Mouse (Mus musculus) neural tube, embryonic 15.5 days (tissue): ENCODE measurements at regions not wholly inside any gene's neighbourhood (a gene's known extent, or its start where the extent isn't known, plus 50 kb on each side); places are given as distances from the start of the nearest gene placed in this dataset.

ENCODE experiments used
- ATAC-seq: fragments of 200-750 bp; cut with Nextera tagmentation; 2 replicates; pipeline ENCODE4 v1.8.0; 2017; ENCODE audit warnings: mild to moderate bottlenecking, moderate TSS enrichment, moderate library complexity; ENCODE audit not compliant: low FRiP score
- H3K27ac ChIP-seq: fragments of 300-500 bp; sonication (generic); replicated peaks from 2 replicates; pipeline ENCODE4 v1.5.1; 2015; ENCODE audit warnings: mild to moderate bottlenecking, inconsistent platforms
- H3K27me3 ChIP-seq: fragments of 300-500 bp; sonication (generic); replicated peaks from 2 replicates; pipeline ENCODE4 v1.6.1; 2015; ENCODE audit warnings: inconsistent platforms
- H3K36me3 ChIP-seq: fragments of 300-500 bp; sonication (generic); 2 replicates; pipeline ENCODE4 v1.6.1; 2015; ENCODE audit warnings: inconsistent platforms
- H3K4me1 ChIP-seq: fragments of 300-500 bp; sonication (generic); 2 replicates; pipeline ENCODE4 v1.6.1; 2015; ENCODE audit warnings: inconsistent platforms
- H3K4me2 ChIP-seq: fragments of 300-500 bp; sonication (generic); 2 replicates; pipeline ENCODE4 v1.6.1; 2015; ENCODE audit warnings: inconsistent platforms, mild to moderate bottlenecking, moderate library complexity
- H3K4me3 ChIP-seq: fragments of 300-500 bp; sonication (generic); replicated peaks from 2 replicates; pipeline ENCODE4 v1.5.1; 2015; ENCODE audit warnings: mild to moderate bottlenecking, inconsistent platforms
- H3K9ac ChIP-seq: fragments of 300-500 bp; sonication (generic); replicated peaks from 2 replicates; pipeline ENCODE4 v1.6.1; 2015; ENCODE audit warnings: mild to moderate bottlenecking, inconsistent platforms
- H3K9me3 ChIP-seq: fragments of 300-500 bp; sonication (generic); replicated peaks from 2 replicates; pipeline ENCODE4 v1.6.1; 2016; ENCODE audit warnings: inconsistent platforms
- WGBS: fragments of 180-500 bp; shearing (Covaris S2); methylation state at CpG from one replicate; pipeline ENCODE4 v1.1.7; 2015; ENCODE audit warnings: mixed read lengths; 5-methylcytosine and 5-hydroxymethylcytosine counted together

DNA sequence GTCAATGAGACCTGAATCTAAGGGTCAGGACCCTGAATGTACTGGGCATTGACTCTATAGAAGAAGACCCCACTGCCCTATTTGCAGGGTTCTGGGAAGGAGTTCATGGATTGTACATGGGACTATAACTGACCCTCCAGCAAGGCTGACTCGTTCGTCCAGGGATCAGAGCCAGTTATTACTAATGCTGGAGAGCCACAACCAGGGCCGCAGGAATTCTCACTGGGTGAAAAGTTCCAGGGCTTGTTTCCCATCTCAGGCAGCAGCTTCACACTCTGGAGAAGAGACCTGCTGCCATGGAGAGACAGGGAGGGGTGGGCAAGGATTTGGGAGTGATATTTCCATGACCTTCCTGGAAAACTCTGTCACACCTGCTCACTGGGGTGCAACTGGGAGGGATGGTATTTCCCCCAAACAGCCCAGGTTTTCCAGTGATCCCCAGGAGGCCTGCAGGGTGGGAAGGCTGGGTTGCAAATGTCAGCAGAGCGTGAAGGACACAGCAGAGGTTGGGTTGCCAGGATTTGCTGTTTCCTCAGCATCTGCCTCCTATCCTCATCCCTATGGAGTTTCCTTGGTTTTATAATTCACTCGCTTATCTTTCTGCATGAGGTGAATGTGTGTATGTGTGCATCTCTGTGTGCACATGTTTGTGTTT is 316.2 kb downstream of the Rps24 start:
- Histone ChIP-seq H3K4me2 (no peak overlapping the region), H3K27ac (no peak overlapping the region), H3K36me3 (no peaks in the 10 kb centered on the region), H3K27me3 (no peaks in the 10 kb centered on the region), H3K9me3 (no peaks in the 10 kb centered on the region), H3K4me3 (no peak overlapping the region), H3K9ac (no peak overlapping the region), H3K4me1 (peaks cover 5% of the 10 kb centered on the region)
- WGBS: 83% methylated on average over 5 of the region's 5 CpGs
- no peak for ATAC-seq

DNA sequence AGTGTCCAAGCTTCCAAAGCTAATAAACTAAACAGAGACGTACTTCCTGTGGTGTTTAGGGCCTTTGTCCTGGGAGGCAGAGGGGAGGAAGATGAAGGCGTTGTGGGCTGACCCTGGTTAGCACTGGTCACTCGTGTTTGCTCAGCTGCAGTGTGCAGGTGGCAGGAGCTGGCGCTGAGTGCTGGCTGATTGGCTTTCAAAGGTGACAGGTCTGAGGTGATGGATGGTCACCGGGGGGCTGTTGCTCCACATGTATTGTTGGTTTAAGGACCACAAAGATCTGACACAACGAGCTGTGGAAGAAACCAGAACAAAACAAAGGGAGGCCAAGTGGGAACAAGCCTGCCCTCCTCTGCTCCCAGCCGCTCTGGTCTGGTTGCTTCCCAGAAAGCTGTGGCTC is 320.1 kb downstream of the Rps24 start:
- Histone ChIP-seq H3K4me1 (peaks cover 5% of the 10 kb centered on the region), H3K36me3 (no peaks in the 10 kb centered on the region), H3K27ac (0 out of 2 replicates have a peak overlapping the region, but pooled peaks have one; percentile 18), H3K27me3 (no peaks in the 10 kb centered on the region), H3K4me3 (no peak overlapping the region), H3K4me2 (no peak overlapping the region), H3K9me3 (no peaks in the 10 kb centered on the region), H3K9ac (no peak overlapping the region)
- WGBS: 12% methylated on average over 7 of the region's 7 CpGs
- no peak for ATAC-seq

DNA sequence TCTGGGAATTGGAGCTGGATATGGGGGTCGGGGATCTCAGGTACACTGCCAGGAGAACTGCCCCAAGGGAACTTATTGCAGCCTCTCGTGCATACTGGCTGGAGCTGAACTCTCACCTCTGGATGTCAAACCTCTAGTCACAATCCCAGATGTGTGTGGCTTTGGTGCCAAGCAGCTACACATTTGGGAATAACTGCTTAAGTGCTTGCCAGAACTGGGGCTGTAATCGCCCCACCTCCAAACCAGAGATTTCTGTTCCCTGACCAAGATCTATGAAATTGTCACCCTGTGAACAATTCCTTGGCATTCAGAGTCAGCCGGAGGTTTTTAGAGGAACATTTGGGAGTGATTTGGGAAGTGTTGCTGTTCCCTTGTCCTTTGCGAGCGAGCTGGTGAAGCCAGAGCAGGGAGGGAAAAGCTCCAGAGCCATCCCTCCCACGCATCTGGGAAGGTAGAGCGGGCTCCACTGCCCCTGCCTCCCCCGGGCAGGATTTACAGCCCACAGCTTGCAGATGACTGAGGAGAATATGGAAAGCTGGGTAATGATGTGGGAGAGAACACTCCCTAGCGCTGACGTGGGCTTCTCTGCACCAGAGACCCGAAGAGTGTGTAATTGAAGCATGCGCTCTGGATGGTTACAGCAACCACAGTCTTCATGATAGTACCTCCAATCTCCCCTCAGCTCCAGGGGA is 336.1 kb downstream of the Rps24 start:
- ATAC-seq: no peak
- H3K36me3 ChIP-seq: no peaks in the 10 kb centered on the region
- no peak overlapping the region for H3K9ac ChIP-seq
- H3K4me2 ChIP-seq: no peak overlapping the region
- no peak overlapping the region for H3K4me3 ChIP-seq
- peak overlapping the region; percentile 54; the same call in 1 of the 2 replicates for H3K27ac ChIP-seq
- WGBS: 54% methylated on average over 13 of the region's 13 CpGs
- H3K4me1 ChIP-seq: peaks cover 35% of the 10 kb centered on the region
- H3K27me3 ChIP-seq: no peaks in the 10 kb centered on the region
- H3K9me3 ChIP-seq: no peaks in the 10 kb centered on the region

DNA sequence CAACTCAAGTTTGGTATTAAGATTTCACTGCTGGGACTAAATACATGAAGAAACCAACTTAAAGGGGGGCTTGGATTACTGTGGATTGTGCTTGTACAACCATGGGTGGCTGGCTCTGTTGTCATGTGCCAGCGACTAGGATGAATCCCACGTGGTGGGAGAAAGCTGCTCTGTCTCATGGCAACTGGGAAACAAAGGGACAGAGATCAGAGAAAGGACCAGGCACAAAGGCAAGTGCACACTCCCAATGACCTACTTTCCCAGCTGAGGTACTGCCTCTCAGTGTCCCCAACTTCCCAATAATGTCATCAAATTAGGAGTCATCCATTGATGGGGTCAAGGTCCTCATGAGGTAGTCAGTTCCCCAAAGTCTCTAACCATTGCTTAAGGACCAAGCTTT is 337.4 kb downstream of the Rps24 start:
- Histone ChIP-seq H3K9ac (no peak overlapping the region), H3K9me3 (no peaks in the 10 kb centered on the region), H3K4me3 (no peak overlapping the region), H3K27me3 (no peaks in the 10 kb centered on the region), H3K27ac (0 out of 2 replicates have a peak overlapping the region, but pooled peaks have one; percentile 23), H3K4me2 (no peak overlapping the region), H3K36me3 (no peaks in the 10 kb centered on the region), H3K4me1 (peaks cover 49% of the 10 kb centered on the region)
- WGBS: 40% methylated on average over 2 of the region's 2 CpGs
- ATAC-seq: no peak

DNA sequence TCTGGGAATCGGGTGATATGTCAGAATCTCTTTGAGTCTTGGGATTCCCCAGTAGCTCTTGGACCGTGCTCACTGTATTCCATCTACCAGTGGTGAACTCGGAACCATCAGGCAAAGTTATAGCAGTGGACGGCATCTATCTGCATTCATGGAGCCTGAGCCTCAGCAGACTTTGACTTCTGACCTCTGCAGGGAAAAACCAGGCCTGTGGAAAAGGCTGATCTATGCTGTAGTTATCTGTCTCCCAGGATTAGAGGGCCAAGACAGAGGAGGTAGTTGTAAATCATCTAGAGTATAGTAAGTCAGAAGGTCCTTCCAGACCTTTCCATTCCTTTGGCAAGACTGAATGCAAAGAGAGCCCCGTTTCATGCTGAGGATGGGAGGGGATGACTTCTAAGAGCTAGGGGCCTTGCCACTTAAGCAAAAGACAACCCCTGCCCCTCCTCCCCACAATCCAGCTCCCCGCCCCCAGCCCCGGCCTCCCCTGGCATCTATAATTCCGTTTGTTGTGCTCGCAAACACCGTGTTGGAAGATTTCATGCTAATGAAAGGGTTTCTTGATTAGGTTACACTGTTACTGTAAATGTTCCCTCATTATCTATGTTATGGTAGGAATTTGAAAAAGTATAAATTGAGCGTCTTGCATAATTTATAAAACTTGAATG is 338.9 kb downstream of the Rps24 start:
- Histone ChIP-seq H3K27ac (peak overlapping the region; percentile 89), H3K4me3 (no peak overlapping the region), H3K9ac (no peak overlapping the region), H3K4me1 (peaks cover 56% of the 10 kb centered on the region), H3K4me2 (no peak overlapping the region), H3K27me3 (no peaks in the 10 kb centered on the region), H3K36me3 (no peaks in the 10 kb centered on the region), H3K9me3 (no peaks in the 10 kb centered on the region)
- ATAC-seq: no peak
- 35% methylated on average over 11 of the region's 11 CpGs for WGBS

DNA sequence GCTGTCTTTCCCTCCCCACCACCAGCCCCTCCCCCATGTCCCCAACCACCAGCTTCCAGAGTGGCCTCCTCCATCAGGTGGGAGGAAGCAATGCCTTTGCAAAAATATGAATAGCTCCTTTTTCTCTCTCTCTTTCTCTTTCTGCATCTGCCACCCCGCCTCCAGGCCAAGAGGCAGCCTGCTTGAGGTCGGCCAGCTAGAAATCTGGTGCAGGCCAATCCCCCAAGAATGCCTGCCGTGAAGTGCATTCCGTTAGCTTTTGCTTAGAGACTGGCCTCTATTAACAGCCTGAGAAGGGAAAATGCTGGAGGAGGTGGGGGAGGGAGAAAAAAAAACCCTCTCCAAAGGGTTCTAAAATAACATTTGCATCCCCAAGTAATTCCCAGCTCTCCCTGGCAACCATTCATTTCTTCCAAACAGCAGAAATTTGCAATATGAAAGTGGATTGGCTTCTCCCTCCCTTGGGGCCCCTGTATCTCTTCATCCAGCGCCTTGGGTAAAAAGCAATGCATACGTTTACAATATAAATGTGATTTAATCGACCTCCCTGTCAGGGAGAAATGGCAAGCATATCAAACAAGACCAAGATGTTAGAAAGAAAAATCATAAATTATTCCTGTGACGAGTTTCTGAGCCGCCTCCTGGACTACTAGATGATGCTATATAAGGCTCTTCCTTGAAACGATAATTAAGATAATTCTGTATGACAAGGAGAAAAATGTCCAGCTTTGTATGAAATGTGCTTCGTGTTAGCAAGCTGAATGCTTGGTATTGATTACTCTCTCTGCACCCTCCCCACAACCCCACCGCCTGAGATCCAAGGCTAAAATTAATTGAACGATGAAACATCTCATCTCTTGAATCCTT is 339.8 kb downstream of the Rps24 start:
- no peak overlapping the region for H3K4me2 ChIP-seq

DNA sequence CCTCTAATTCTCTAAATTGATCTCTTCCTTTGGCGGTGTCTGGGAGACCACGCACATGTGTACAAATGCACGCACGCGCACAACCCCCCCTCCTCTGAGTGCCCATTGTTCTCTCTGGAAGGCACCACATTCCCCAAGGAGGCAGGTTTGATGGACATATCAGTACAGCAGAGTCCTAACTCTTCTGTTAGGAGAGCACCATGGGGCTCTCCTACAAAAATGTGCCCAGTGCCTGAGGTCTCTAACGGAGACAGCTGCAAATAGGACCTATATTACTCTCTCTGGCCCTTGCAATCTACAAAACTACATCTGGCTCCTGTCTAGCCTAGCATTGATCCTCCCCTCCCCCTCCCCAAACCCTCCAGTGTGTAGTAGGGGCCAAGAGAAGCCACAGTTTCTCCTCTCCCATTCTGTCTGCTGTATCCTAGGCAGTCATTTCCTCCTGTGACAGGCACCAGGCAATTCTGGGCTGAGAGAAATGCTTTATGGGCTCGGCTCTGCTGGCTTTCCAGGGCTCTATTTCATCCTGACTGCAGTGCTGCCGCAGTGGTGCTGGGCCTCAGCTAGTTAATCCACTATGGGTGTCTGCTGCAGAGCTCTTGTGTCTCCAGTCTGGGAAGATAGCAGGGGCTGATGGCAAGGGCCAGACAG is 340.6 kb downstream of the Rps24 start:
- Histone ChIP-seq H3K36me3 (no peaks in the 10 kb centered on the region), H3K9me3 (no peaks in the 10 kb centered on the region), H3K4me3 (no peak overlapping the region), H3K4me1 (peaks cover 58% of the 10 kb centered on the region), H3K27me3 (no peaks in the 10 kb centered on the region), H3K4me2 (no peak overlapping the region), H3K27ac (peak overlapping the region; percentile 89), H3K9ac (0 out of 2 replicates have a peak overlapping the region, but pooled peaks have one; percentile 3)
- 7% methylated on average over 8 of the region's 8 CpGs for WGBS
- peak; percentile 62; the same call in 1 of the 2 replicates for ATAC-seq

More for the DNA sequence above, 339.8 kb downstream of the Rps24 start:
- ATAC-seq: peak; percentile 21; the same call in 1 of the 2 replicates
- Histone ChIP-seq H3K9me3 (no peaks in the 10 kb centered on the region), H3K27ac (peak overlapping the region; percentile 89), H3K9ac (no peak overlapping the region), H3K4me1 (peaks cover 58% of the 10 kb centered on the region), H3K36me3 (no peaks in the 10 kb centered on the region), H3K4me3 (no peak overlapping the region), H3K27me3 (no peaks in the 10 kb centered on the region)
- 8% methylated on average over 13 of the region's 13 CpGs for WGBS

DNA sequence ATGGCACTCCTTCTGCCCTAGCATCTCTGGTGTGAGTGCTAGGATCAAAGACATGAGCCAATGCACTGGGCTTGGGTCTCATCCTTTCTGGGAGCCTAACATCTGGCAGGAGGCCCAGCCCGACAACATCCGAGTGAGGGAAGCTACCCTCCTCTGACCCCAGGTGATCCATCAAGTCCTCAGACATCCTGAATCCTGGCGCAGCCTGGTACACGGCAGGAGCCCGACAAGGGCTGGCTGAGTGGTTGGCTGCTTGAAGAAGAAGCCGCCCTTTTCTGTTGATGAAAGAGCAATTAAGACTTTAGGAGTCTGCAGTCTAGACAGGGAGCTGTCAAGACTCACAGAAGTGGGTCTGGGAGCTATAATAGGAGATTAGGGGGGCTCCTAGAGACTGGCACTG is 342.1 kb downstream of the Rps24 start:
- WGBS: 13% methylated on average over 6 of the region's 6 CpGs
- ATAC-seq: no peak
- Histone ChIP-seq H3K4me1 (peaks cover 61% of the 10 kb centered on the region), H3K36me3 (no peaks in the 10 kb centered on the region), H3K9me3 (no peaks in the 10 kb centered on the region), H3K9ac (no peak overlapping the region), H3K4me2 (no peak overlapping the region), H3K27ac (peak overlapping the region; percentile 89), H3K4me3 (no peak overlapping the region), H3K27me3 (no peaks in the 10 kb centered on the region)

DNA sequence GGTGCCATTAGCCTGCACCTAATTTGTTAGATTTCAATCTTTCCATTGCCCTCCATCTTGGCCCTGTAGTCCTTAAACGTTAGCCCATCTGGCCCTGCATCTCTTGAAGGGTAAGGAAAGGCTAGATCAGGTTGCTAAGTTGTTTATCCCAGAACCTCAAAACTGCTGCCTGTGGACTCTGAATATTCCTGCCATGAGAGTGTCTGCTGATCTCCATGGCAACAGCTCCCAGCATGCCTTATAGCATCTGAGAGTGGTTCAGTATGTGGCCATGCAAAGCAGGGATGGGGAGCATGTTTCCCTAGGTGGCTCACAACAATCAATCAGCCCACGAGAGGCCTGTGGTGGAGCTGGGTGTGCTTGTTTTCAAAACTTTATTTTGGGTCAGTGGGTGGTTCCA is 346.3 kb downstream of the Rps24 start:
- Histone ChIP-seq H3K9me3 (no peaks in the 10 kb centered on the region), H3K27ac (0 out of 2 replicates have a peak overlapping the region, but pooled peaks have one; percentile 13), H3K36me3 (no peaks in the 10 kb centered on the region), H3K9ac (no peak overlapping the region), H3K4me3 (no peak overlapping the region), H3K27me3 (no peaks in the 10 kb centered on the region), H3K4me2 (no peak overlapping the region), H3K4me1 (peaks cover 31% of the 10 kb centered on the region)
- 28% methylated on average over 2 of the region's 2 CpGs for WGBS
- no peak for ATAC-seq

DNA sequence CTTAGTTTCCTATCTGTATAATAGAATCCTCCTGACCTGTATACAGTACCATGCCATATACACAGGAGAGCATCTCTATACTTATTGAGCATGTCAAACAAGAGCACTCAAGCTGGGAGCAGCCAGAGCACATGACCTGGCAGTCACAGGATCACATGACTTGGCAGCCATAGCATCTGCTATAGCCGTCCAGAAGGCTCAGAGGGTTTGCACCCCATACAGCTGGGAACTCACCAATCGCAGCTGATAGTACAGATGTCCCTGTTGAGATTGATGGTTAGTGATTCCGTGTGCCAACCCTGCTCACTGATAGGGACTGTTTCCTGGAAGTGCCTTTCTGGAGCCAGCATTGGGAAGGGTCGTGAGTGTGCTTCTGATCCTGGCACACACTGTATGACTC is 351.3 kb downstream of the Rps24 start:
- Histone ChIP-seq H3K4me3 (no peak overlapping the region), H3K4me2 (no peak overlapping the region), H3K9ac (no peak overlapping the region), H3K9me3 (no peaks in the 10 kb centered on the region), H3K36me3 (no peaks in the 10 kb centered on the region), H3K4me1 (peaks cover 35% of the 10 kb centered on the region), H3K27ac (no peak overlapping the region), H3K27me3 (no peaks in the 10 kb centered on the region)
- no peak for ATAC-seq
- 58% methylated on average over 4 of the region's 4 CpGs for WGBS

DNA sequence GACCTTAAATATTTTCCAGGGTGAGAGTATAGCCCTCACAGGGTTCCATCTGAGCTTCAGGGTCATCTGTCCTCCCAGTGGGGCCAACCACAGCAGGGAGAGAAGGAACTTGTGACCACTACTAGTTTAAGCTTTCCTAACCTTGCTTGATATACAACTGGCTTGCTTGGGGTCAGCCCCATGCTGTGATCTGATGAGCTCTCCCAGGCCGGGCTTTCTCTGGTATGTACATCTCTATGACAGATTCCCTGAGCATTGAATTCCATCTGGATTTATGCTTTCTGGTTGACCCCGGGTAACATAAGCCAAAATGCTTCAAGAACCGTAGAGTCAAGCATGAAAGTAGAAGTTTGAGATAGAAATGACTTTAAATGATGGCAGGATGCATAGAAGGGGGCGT is 352.1 kb downstream of the Rps24 start:
- Histone ChIP-seq H3K4me3 (no peak overlapping the region), H3K36me3 (no peaks in the 10 kb centered on the region), H3K27ac (no peak overlapping the region), H3K4me2 (no peak overlapping the region), H3K4me1 (peaks cover 31% of the 10 kb centered on the region), H3K9me3 (no peaks in the 10 kb centered on the region), H3K9ac (no peak overlapping the region), H3K27me3 (no peaks in the 10 kb centered on the region)
- ATAC-seq: no peak
- WGBS: 57% methylated on average over 4 of the region's 4 CpGs
